Mouse (Mus musculus) right cerebral cortex, adult 18-20 months (tissue): ENCODE measurements at regions not wholly inside any gene's neighbourhood (a gene's known extent, or its start where the extent isn't known, plus 50 kb on each side); places are given as distances from the start of the nearest gene placed in this dataset.
A peak's percentile ranks its signal among the peaks of the same experiment; 100 is the strongest.

Source experiments
- DNase-seq: peaks from one replicate; pipeline ENCODE4 v3.0.0; 2022; ENCODE audit warnings: mixed read lengths

DNA sequence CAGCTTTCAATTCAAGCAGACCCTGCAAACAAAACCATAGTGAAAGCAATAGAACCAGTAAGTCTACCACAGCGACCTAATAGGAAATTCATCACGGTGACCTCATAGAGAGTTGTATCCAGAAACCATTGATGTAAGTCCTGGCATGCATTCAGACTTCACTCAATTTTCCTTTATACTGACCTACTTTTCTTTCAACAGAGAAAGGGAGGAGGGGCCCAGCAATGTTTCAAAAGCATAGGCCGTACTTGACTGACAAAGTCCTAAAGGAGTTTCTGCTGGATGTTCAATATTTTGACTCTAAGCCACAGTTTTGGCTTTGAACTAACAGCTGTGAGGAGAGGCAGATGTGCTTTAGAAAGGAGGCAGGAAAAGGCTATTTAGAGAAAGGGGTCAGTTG lies 88.4 kb downstream of the AI593442 start:
- DNase-seq = no peak

DNA sequence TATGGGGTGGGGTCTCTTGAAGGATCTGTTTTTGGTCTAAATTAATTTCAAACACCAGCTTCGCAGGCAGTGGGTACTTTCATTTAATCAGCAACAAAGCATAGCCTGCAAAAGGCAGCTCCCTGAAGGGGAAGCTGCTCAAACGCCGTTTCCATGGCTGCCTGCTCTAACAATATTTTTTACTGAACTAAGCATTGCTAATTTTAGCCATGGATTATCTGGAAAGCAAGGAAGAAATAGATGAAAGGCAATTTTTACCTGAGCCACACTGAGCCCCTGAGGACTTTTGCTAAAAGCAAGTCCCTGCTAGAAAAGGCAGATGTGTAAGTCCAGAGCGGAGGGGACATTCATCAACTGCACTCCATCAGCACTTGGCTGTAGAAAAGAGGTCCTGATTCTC lies 105.5 kb downstream of the AI593442 start:
- peak; percentile 32 for DNase-seq

DNA sequence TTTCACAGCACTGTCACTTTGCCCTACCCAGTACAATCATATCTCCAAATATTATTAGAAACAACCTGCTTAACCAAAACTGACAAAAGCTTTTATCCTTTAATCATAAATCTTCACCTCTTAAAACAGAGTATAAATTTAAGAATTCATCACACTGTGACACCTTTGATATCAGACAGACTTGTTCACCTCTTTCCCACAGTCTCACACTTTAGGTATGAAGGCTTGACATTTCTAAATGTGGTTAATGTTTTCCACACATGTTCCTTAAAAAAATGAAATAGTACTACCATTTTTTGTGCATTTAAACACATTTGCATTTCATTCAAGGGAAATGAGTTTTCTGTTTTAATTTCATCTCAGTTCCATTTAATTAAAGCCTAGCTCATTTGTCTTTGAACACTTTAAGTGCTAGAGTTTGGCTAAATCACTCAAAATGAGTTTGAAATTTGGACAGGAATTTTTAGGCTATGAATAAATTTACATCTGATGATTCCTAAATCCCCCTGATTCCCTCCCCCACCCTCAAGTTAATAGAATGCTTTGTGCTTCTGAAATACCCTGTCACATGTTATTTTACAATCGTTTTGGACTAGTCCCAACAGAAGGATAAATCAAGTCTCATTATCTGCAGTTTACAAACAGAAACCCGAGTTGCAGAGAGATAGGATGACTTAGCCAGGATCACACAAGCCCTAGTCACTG lies 127.9 kb downstream of the AI593442 start:
- no peak for DNase-seq

DNA sequence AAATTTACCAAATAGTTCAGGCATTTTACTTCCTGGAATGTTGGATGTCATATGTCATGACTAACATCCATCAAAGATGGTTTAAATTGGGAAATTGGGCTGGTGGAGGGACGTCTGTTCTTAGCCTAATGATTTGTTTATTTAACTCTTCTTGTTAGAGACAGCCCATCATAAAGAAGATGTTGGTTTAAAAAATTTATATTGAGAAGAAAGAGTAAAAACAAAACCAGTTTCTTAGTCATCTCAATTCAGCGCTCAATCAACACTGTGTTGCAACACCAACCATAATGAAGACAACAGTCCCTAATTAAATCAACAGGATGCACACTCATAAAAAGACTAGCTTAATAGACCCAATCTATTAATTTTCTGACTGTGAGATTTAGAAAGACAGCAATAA lies 133.5 kb downstream of the AI593442 start:
- no peak for DNase-seq

DNA sequence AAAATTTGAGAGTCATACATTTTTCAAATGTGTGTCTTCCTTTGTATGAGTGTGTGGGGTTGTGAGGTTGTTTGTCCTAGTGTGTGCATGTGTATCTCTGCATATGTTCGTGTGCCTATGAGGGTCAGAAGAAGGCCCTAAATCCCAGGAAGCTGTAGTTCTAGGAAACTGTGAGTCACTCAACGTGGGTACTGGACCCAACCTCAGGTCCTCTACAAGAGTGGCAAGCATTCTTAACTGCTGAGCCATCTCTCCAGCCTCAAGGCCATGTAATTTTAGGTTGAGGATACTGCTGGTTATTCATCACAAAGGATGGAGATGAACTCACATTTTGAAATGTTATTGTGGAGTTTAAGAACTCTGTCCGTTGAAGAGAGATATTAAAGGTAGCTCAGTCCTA lies 140.5 kb downstream of the AI593442 start:
- DNase-seq = no peak

DNA sequence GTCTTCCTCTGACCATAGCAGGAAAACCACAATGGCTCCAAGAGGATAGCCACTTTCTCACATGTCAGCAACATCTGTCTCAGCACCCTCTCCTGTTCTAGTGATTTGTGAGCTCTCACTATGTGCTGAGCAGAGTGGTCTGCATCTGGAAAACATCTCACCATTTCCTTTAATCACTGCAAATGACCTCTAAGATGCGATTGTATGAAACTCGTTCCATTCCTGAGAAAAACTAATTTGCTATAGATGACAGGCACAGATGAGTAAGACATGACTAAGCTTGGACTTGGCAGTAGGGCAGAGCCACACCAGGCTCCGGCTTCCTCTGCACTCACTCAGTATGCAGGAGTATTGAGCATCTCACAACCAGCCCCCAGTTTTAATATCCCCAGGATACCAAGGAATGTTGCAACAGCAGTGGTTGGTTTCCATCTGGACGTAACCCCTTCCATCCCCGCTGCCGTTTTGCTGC lies 150.1 kb downstream of the AI593442 start:
- peak; percentile 1 for DNase-seq

DNA sequence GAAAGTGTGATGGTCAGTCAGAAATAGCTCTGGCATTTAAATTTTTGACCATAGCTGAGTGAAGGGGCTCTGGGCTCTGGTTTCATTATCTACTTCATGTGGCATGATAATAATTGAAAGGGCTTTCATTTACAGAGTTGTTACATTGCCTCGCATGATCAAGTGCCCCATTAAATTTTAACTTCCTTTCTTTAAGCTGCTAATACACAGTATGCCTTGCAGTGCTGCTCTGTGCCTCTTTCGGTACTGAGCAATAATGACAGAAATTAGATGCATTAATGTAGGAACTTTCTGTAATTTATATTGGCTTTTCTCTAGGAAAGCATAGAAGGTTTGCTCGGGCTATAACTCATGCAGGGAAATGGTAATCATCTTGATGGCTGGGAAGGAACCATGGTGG lies 179.1 kb downstream of the AI593442 start:
- DNase-seq = no peak

DNA sequence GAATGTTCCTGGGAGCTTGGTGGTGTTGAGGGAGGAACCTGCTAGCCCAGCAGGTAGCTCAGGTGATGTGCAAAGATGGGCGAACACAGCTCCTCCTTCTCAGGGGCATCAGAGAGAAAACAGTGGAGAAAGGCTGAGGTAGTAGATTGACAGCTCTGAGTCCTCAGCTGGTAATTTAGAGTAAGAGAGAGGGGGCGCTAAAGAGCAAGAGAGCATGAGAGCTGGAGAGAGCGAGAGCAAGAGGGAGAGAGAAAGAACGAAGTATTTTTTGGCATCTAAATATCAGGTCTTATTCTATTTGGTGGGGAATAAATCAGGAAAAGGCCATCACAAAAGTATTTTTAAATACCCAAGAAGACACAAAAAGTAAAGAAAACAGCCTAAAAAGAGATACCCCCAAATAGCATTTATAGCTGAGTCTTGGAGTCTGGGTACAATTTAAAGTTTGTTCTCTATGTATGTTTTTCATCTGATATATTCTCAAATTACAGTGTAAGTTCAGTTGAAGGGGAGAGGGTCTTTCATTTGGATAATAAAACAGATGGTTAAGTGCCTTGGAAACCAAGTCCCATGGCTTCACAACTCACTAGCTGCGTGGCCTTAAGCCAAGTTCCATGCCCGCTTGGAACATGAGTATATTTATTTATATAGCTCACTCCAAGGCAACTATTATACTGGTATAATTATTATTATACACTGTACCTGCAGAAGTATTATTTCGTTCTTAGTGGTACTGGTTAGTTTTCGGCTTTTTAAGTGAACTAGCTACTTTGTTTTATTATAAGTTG lies 183.9 kb downstream of the AI593442 start:
- DNase-seq = no peak

DNA sequence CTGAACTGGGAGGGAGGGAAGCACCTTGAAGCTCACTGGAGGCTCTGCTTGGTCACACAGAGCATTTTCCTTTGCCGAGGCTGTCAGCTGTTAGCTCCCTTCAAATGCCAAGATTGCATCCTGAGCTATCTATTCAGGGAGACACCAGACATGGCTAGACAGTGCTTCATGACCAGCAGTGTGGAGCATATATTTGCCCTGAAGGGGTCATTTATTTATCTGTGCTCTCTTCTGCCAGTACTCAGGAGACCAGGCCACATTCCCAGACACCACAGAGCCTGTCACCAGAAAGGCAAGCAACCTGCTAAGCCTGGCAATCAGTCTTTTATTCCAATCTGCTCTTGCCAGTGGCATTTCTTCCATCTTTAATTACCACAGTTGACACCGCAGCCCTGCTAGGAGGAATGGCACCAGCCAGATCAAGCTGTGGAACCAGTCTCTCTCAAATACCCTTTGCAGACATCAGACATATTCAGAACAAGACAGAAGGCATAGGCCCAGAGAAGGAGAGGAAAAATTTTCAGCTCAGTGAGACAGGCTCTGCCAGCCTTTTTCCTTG lies 186.6 kb downstream of the AI593442 start:
- DNase-seq = no peak

DNA sequence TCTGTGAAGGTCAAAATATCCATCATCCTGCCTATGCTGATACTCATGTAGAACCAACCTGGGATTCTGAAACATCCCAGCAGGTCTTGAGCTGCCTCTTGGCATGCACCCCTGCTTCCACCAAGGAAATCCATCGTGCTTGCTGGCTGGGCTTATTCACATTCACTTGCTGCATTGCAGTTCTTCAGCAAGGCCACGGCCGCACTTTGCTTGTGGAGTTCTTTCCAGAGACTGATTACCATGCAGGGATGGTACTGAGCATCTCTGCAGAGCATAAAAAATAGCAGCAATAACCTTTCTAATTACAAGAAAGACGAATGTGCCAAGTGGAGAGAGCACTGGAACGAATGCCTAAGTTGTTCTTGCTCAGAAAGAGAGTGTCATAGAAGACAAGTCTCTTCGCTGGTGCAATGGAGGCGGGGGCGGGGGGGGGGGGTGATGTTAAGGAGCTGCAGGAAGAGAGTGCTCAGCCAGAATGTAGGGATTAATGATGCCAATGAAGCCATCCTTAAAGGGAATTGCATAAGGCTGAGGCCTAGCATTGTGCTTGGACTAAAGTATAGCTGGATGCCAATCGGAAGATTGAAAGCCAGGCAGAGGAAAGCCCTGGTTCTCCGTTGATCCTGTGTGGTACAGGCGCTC lies 205.9 kb downstream of the AI593442 start:
- DNase-seq = peak; percentile 15

DNA sequence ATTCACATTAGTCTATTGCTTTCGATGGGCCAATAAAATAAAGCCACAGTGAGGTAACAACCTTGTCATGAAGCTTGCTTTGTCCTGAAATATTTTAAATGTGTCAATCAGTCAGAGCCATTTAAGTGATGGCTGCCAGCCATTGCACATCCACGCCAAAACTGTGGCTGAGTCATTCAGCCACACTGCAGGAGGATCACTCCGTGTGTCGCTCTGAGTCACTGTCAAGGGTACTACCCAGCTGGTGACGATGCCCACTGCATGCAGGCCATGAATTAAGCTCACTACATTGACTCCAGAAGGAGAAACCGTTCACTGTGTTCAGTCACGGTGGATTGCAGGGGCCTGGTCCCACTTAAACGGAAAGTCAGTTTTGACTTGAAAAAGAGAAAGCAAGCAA lies 206.7 kb downstream of the AI593442 start:
- peak; percentile 66 for DNase-seq

DNA sequence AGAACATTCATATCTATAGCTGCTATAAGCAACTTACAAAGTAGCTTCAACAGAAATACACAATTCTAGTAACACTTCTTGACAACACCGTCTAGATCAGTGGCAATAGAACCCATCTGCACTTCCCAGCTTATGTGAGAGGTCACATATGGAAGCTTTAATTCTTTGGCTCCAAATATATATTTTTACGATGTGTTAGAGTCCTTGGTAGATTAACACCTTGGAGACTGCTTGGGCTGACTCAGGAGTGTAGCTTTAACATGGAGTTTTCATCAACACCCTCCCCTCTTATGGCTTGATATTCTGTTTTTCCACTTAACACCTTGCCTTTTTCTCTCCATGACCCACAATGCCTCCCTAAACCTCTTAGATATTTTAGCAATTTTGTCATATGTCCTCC lies 221.1 kb downstream of the AI593442 start:
- DNase-seq = no peak

DNA sequence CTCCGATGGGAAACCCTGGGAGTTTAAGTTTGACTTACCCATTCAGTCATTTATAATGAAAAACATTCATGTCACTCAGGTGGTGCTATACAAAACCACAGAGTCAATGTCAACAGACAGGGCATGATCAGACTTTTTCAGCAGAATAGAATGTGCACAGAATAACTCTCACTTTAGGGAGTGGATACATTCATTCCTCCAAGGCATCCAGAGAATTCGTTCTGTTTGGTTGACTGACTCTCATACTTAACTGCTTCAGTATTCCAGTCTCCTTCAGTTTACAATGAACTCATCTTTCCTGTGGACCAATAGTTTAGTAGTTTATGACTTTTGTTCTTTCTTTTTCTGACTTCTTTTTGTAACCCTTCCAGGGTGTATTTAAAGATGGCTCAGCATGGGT lies 225.1 kb downstream of the AI593442 start:
- no peak for DNase-seq

DNA sequence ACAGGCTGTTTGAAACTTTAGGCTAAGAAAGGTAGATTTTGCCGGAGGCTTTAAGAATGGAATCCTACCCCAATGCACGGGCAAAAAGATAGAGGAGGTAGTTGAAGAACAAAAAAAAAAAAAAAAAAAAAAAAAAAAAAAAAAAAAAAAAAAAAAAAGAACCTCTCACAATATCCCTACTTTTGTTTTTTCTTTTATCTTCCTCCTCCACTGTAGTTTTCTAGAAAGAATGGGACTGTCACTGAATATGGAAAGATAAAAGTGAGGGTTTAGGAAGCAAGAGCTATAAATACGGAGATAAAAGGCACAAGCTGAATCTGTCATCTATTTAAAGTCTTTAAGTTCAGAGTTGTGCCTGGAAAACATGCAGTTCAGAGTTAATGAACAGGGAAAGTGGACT lies 227.8 kb downstream of the AI593442 start:
- no peak for DNase-seq

DNA sequence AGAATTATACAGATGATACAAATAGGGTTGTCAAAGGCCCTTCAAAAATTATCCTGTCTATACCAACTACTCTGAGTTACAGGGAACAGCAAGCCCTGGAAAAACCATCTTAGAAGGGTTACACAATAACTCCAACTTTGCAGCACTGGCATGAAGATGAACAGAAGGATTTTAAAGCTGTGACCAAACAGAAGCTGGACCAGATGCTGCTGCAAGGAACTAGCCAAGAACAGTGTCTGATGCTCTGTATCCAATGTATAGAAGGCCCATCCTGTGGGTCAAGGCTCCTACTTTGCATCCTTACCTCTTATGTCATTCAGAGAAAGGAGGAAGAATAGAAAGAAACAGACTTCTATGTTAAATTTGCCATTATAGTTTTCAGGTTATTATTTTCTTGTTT lies 231.3 kb downstream of the AI593442 start:
- peak; percentile 27 for DNase-seq

DNA sequence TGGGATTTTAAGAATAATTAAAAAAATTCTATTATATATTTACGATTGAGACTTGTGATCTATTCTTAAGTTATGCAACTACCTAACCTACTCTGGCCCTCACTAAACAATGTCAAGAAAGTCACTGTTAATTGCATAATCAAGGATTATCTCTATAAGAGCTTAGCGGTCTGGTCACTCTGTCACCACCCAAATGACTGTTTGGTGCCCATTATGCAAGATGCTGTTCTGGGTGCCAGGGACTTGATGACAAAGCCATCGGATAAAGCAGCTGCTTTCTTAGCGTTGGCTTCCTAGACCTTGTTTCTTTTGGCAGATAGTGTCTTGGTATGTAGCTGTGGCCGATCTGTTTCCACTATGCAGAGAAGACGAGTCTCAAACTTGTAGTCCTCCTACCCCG lies 236.4 kb downstream of the AI593442 start:
- DNase-seq = no peak

DNA sequence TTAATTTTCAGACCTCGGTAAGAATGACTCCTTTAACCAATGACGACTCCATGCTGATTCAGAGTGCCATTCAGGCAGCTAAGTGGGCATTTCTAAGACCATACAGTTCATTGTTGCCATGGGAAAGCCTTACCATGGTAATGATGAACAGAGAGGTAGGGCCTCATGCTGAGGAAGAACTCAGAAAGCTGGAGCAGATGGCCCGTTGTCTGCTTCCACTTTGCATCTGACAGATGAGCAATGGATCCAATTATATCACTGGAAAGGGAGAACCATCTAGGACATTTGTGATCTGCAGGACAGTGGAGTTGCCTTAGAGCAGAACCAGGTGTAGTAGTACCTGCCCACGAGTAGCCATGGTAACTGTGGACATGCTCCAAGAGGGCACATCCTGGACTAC lies 245.4 kb downstream of the AI593442 start:
- peak; percentile 24 for DNase-seq

DNA sequence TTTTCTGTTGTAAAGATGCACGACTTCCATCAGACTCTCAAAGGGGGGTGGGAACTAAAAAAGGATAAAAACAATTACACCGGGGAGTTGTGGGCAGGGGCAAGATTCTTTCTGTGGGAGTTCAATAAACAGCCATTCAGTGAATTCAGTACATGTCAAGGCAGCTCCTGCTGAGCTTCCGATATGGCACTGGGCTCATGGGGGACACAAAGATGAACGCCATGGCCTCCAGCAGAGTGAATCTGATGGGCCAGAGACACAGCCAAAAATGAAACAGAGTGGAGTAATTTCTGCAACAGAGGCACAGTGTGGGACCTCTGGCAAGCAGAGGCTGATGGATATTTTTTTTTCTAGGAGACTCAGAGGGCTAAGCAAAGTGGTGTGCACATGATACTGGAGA lies 254.2 kb downstream of the AI593442 start:
- no peak for DNase-seq

DNA sequence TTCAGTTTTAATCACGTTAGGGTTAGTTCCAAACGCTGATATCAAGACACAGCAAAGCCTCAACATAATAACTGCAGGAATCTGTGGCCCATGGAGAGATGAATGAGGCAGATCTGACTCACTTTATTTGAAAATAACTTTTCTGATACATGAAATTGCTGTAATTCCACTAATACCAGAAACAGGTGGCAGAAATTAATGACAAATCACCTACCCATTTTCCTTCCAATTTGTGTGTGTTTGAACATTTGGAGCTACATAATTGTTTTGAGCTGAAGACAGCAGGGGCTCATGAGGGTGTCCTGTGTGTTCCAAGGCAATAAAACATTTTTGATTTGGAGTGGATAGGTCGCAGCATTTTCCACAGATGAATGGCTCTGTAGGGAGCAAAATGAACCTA lies 254.2 kb upstream of the Zc3h12c start:
- DNase-seq = no peak

DNA sequence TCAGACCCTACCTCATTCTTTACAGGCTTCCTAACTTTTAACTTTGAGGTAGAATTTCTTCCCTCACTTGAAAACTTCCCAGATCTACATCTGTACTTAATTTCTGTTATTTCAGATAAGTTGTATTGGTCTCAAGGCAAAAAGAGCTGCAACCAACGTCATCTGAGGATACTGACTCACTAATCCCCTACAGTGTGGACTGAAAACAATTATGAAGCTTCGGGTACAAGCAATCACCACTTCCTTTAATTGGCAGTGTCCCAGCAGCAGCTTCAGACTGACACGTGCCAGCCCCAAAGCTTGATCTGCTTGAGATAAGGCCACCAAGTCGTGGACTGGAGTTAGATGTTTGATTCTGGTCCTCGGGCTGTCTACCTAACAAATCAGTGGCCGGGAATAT lies 247.3 kb upstream of the Zc3h12c start:
- DNase-seq = no peak

DNA sequence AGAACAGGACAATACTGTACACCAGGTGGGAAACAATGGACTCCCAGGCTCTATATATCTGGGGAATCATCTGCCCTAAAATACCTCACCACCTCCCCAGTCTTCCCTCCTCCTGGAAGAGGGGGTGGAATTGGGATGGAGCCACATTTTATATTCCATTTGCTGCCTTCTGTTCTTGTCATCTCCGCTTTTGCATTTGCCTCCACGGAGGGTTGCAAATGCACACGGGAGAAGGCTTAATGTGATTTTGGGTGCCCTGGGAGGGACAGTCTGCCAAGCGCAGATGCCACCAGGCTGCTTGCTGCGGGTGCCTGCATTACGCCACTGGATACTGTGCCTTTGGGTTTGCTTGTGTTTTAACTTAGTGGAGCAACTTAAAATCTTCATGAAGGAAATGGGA lies 239.5 kb upstream of the Zc3h12c start:
- DNase-seq = peak; percentile 77

DNA sequence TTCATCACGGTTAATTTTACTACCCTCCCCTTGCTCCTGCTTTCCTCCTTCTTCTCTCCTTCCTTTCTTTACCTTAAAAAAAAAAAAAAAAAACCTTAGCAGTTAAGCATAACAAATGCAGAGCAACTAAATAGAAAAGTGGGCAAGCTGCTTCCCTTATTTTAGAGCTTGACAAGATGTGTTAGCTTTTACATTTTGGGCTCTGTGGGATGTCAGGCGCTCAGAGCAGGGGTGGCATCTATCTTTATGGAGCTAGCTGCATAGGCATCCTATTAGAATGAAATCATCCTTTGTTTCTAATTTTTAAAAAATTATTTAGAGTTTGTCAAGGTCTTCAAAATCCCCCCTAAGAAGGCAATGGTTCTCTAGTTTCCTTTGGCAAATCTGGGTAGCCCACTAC lies 234.1 kb upstream of the Zc3h12c start:
- DNase-seq = peak; percentile 63

DNA sequence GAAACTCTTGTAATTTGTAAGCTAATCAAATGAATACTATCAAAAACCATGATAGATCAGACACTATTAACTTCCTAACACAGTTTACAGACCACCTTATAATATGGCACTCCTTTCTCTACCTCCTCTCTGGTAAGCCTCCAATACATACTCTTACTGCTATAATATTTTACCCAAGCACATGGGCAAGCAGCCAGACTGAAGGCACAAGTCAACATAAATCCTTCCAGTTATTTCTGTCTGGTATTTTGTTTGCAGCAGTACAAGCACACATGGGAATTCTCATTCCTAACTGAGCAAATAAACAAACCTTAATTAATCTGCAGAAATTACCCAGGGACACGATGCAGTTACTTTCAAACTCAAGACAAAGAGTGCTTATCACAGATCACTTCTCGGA lies 210.7 kb upstream of the Zc3h12c start:
- DNase-seq = no peak

DNA sequence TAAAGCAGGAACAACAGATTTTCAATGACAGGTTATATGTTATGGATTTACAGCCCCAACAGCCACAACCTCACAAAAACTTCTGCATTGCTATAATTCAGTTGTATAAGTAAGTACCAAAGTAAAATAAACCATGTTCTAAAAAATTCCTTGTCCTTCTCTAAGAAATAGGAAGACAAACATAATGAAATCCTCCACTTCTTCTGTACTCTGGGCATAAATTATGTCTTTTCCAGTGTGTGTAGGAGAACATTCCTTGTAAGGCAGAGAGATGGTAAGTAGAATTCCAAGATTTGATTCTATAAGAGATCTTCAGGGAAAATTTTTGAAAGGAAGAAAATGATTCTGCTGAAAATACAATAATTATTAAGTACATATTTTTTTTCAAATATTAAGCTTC lies 209.4 kb upstream of the Zc3h12c start:
- DNase-seq = no peak
